Mouse (Mus musculus): ENCODE measurements around the gene Ndufa10.
"Not testable (repeated sequence)": the region's sequence is repeated elsewhere in the genome, so short reads cannot be mapped to it uniquely, and the experiment has no call there.

Gene Ndufa10
- long read RNA-seq, experiment 1, transcript Ndufa10-208 (1 exons, 989 nt) = minor isoform, 7 of 408 reads
- long read RNA-seq, experiment 1, transcript Ndufa10-201 (10 exons, 2,020 nt) = major isoform, 369 of 408 reads
- long read RNA-seq, experiment 1, partial matches to known transcripts = 8 of 408 reads
- long read RNA-seq, experiment 1, other reads (novel, unspliced or antisense) = 20 of 408 reads
- long read RNA-seq, experiment 2, transcript Ndufa10-208 (1 exons, 989 nt) = minor isoform, 7 of 452 reads
- long read RNA-seq, experiment 2, transcript Ndufa10-201 (10 exons, 2,020 nt) = major isoform, 411 of 452 reads
- long read RNA-seq, experiment 2, partial matches to known transcripts = 13 of 452 reads
- long read RNA-seq, experiment 2, other reads (novel, unspliced or antisense) = 20 of 452 reads

DNA sequence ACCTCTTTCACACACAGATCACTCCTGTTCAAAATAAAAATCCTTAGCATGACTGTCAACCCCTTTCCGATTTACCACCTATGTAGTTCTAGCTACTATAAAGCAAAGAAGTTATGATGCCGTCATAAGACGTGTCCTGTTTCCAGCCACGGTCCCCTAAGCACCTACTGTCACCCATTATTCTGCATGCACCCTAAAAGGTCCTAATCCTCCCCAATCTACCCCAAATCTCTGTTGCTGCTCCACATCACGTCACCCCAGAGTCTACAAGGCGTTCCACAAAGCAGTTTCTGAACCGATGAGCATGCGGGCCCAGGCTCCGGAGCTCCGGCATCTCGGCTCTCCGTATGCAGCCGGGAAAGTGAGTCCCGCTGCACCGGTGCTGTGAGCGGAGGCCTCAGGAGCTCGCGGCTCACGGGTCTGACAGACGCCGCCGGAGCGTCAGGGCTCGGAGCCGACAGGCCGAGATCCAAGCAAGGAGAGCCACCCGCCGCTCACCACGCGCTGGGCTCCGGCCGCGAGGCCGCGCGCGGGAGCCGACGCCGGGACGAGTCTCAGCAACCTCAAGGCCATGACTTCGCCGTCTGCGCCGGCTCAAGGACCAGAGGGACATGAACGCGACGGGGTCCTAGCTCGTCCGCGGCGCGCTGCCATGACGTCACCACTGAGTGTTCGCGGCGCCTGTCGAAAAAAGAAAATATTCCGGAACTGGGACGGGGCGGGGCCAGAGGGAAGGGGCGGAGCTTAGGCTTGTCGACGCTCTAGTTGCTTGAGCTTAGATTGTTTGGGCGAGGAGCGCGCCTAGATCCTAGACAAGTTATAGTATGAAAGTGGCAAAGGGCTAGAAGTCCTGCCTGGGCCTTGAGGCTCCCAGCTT lies at the start of gene Ndufa10:
Gene Ndufa10 (minus strand): TSS at position 696 of the 877 bp plus-strand sequence.
- intact Hi-C loops (cut with DNase I) = no loop called here

DNA sequence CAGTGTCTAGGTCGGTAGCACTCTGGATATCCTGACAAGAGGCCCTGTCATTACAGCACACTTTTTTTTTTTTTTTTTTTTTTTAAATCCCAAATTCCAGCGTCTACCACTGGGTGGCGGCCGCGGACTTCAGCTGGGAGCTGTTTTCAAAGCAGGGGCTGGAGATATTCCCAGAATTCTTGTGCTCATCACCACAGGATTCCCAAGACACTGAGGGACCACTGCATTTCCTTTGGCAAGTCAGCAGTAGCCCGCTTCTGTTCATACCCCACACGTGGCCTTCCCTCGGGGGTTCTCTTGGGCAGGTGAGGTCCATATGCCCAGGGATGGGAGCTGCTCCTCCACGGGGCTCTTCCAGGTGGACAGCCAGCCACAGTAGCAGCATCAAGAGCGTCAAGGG lies 47.7 kb upstream of the Ndufa10 start:
- intact Hi-C loops (cut with DNase I) = loop anchor here (1.0 to 5.0 kb wide), 2 partner anchors 90 to 126 kb away; partner anchors contain the start of gene Otos

DNA sequence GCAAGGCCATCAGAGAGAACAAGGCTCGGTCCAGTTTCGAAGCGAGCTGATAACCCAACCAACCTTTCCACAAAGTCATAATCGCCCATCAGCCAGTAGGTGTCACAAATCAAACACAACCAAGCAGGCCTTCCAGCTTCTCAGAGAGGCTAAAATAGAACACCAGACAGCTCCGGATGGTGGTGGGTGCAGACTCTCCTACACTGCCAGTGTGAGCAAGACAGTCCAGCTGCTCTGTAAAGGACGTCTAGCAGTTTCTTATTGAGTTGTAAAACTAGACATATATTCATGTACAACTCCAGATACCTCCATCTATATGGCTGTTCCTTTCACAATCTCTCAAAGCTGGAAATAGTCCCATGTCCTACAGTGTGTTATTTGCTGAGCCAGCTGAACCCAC lies 45.4 kb upstream of the Ndufa10 start:
- intact Hi-C loops (cut with DNase I) = no loop called here

DNA sequence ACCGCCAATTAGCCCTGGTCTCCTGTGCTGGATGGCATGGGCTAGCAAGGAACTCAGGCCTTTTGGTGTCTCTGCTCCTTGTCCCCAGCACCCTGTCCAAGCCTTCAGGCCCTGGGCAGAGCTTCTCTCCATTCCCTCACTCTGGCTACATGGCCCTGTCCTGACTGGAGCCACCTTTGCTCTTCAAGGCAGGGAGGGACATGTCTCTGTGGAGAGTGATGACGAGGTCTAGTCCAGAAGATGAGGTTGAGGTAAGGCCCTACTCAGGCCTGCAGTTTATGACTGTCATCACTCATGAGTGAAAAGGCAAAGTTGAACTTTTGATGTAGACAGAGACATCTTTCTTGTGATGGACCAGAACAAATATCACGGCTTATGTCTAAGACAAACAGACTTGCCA lies 44.9 kb upstream of the Ndufa10 start, which contains the start of gene Olfr1414:
Gene Olfr1414 (minus strand): TSS at position 101 of the 400 bp plus-strand sequence.
- intact Hi-C loops (cut with DNase I) = no loop called here

DNA sequence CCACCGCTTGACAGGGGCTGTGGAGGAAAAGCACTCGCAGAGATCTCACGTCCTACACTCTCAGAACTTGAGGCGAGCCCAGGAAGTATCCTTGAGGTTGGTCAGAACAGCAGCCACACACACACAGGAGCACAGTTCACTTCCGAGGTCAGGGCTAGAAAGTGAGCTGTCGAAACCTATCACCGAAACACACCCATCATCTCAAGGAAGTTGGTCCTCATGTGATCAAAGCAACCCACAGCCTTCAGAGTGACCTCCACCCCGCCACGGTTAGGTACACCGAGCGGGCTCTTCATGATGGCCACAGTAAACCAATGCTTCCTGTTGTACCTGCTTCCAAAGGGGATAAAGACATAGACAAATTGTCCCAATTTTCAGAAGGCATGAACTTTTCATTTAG lies 41.7 kb upstream of the Ndufa10 start:
- intact Hi-C loops (cut with DNase I) = no loop called here

DNA sequence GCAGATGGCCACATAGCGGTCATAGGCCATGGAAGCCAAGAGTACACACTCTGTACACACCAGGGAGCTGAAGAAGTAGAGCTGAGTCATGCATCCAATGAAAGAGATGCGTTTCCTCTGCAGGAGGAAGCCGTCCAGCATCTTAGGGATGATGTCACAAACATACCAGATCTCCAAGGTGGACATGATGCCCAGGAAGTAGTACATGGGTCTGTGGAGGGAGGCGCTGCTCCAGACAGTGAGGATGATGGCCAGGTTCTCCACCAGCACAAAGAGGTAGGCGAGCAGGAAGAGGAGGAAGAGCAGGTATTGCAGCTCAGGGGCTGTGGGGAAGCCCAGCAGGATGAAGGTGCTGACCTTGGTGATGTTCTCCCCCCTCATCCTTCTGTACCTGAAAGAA lies 38.0 kb upstream of the Ndufa10 start:
- intact Hi-C loops (cut with DNase I) = not testable (repeated sequence)

DNA sequence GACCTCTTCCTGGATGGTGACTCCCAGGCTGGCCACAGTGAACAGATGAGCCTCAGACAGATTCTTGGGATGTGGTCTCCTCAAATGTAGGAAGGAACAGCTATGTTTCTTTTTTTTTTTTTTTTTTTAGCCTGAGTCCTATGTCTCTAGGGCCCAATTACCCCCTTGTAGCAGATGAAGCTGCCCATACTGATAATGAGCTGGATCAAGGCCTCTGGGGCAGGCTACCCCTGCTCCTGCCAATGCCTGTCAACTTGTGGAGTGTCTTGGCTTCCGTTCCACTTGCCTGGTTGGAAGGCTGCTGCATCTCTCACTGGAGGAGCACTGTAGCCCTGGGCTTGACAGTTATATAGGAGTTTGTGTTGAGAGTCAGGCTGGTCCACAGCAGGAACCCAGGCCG lies 22.3 kb upstream of the Ndufa10 start, which contains the start of gene Olfr1415:
Gene Olfr1415 (minus strand): TSS at position 101 of the 400 bp plus-strand sequence.
- intact Hi-C loops (cut with DNase I) = no loop called here

DNA sequence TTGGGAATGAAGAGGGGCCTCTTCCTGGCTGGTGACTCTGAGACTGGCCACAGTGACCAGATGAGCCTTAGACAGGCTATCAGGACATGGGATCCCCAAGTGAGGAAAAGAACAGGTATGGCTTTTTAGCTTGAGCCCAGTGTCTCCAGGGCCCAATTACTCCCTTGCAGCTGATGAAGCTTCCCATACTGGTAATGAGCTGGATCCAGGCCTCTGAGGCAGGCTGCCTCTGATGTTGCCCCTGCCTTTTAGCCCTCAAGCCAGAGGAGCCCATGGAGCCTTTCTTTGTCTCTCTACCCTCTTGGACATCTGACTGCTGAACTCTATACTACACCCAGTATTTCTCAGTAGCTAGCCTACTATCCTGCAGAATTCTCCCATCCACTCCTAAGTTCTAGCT lies 11.4 kb upstream of the Ndufa10 start, which contains the start of gene Olfr1416:
Gene Olfr1416 (minus strand): TSS at position 101 of the 400 bp plus-strand sequence.
- intact Hi-C loops (cut with DNase I) = no loop called here

DNA sequence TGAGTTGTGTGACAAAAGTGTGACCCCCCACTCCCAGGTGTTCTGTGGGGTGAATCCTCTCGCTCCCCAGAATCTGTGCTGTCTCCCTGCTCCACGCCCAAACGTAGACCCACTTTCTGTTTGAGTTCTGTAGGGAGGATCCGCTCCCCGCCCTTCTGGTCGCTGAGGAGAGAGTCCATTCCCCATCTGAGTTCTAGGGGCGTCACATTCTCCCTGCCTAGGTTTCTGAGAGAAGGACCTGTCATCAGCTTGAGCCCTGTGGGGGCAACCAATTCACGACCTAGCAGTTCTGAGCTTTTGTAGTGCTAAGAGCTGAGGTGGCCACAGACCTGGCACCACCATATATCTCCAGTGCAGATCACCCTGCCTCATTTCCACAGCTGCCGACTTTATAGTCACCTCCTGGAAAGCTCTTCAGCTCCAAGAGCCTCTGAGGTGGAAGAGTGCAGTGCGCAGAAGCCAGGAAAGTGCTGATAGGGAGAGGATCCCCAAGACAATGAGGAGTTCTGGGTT lies 462 bp upstream of the Ndufa10 start:
- intact Hi-C loops (cut with DNase I) = no loop called here

DNA sequence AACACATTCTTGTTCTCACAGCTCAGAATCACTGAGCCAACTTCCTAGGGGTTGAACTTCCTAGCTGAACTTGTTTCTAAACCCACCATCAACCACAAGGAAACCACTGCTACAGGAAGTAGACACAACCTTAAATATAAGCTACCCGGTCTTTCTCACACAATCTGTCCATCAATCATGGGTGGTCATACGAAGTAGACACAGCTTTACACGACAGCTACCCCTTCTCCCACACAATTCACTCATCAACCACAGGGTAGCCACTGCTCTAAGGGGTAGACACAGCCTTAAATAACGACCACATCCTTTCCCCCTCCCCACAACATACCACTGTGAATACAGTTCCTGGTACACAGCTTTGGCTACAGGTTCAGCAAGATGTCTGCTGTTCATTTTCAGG lies 4.8 kb downstream of the Ndufa10 start:
- intact Hi-C loops (cut with DNase I) = no loop called here

DNA sequence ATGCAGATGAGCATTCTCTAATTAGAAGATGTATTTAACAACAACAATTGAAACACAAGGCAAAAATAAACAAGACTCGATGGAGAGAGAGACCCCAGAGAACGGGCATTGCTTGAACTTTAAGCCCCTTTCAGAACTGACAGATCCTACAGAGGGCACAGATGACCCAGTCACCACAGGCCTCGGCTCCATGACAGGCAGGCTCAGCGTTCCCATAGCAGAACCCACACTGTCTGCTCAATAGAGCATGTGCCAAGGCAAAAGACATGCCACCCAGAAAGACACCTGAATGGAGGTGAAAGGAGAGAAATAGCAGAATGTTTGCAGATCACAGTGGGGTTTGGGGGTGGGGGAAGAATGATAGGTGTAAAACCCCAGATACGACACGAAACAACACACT lies 15.2 kb downstream of the Ndufa10 start:
- intact Hi-C loops (cut with DNase I) = no loop called here

DNA sequence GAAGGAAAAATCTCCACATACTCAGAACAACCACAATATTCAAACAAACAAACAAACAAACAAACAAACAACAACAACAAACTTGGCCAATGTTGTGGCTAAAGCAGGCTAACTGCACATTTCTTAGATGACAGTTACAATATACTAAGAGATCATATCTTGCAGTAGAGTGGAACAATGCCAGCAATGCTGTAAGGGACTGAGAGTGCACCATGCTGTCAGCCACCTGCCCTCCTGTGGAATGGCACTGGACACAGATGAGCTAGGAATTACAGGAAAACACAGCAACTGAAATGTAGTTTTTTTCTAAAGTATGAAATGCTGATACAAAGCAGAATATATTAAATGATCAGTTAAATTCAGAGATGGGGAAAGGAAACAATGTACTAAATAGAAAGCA lies 15.9 kb downstream of the Ndufa10 start:
- intact Hi-C loops (cut with DNase I) = no loop called here

DNA sequence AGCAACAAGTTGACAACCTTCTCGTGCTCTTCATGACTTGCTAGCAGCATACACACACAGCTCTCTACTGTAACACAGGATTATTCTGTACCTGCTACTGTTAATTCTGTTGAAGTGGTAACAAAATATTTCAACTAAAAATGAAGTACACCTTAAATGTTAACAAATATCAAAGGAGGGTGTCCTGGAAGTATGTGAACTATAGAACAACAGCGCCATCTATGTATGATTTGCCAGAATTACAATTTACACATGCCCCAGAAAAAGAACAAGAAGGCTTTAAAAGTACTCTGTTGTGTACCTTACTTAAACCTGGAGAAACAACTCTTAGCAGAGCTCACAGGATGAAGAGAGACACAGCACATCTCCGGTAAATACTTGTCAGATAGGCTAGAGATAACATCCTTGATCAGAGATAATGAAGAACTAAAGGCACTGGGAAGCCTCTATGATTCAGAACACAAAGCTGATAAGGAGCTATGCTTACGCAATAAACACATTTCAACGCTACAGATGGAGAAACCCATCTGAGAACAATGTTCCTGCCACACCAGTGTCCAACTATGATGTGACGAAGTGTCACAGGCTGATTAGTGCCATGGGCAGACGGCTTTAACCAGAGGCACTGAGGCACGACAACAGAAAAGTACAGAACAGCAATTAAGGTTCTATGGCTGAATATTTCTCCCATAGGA lies 19.8 kb downstream of the Ndufa10 start:
- intact Hi-C loops (cut with DNase I) = loop anchor here (2.0 to 5.0 kb wide), 2 partner anchors 92 to 491 kb away; no protein-coding TSS in a partner anchor

DNA sequence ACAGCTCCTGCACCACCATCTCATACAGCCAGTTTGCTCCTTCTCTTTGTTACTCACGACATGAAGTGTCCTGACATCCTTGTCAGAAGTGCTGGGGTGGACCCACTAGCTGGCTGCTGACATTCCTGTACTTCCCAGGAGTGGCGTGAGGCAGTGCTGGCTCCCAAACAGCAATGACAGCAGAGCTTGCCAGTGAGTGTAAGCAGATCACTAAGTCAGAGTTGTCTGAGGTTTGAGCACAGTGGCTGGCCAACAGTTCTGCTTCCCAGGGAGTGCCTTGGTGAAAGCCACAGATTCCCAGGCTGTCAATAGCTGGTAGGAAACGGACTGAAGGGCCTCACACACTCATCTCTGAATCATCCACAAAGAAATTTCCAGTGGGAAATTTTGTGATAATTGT lies 25.4 kb downstream of the Ndufa10 start:
- intact Hi-C loops (cut with DNase I) = loop anchor here (5.0 kb wide), 1 partner anchor 541 kb away; no protein-coding TSS in a partner anchor

DNA sequence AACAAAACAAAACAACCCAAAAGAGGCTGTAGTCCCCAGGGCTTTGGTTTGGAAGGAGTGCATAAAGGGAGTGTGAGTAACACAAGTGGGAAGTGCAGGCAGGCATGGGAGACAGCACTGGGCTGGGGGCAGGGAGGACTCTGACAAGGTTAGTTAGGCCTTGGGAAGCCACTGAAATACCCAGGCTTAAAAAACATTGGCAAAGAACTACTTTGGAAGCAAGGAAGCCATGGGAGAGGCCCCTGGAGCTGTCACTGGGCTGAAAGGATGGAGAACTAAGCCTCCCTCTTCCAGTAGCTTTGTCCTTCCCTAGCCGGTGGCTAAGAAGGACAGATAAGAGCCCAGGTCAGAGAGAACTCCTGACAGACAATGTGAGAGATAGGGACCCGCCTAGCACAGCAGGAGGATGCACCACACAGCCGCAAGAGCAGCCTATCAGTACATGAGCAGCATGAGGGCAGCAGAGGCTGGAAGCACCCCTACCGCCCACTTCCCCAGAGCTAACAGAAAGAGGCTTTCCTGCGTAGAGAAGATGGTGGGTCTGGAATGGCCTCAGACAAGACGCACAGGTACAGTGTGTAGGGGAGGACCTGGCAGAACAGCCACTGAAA lies 32.1 kb downstream of the Ndufa10 start:
- intact Hi-C loops (cut with DNase I) = no loop called here

DNA sequence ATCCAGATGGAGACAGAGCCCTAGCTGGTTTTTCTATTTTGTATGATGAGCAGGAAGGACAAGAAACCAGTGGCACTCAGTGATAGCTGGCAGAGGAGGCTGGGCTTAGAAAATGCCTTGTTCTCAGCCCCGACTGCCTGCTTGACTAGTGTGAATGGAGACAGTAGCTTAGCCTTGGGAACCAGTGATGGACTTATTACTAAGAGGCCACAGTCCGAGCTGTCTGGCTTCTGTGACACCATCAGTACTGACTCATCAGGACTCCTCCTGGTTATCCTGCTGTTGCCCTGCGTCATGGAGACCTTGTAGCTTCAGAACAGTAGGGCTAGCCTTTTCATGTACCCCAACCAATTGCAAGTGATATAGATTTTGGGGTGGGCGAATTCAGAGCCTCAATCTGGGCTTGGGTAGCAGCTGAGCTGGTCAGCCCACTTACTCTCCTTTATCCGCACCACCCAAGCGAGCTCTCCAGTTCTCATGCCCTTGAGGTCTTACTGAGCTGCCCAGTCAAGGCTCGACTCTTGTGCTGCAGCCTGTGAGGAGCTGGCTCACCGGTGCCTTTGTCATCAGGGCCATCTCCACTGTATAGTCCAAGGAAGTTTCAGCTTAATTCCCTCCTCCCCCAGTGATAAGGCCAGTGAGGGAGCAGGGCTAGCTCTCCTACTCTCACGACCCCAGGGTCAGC lies 33.5 kb downstream of the Ndufa10 start:
- intact Hi-C loops (cut with DNase I) = no loop called here

DNA sequence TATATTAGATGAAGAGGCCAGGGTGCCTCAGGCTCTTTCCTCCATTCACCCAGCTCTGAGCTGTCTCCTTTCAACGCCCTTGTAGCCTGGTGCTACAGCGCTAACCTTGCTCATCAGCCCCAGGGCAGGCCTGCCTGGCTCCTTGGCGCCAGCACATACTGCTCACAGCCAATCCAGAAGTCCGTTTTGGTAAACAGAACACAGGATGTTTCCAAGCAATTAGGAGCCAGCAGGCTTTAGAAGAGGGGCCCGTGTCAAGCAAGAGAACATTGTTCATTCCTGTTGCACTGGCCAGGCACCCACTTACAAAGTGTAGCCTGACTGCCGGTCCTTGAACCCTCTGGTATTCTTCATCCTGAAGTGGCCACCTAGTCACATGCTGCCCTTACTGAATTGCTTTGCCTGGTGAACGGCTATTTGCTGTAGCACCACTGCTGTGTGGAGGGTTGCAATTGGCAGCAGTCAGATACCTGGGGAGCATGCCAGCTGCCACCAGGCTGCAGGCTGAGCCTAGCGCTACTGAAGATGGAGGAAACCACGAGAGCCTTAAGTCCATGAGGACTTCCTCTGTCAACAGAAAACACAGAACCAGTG lies 35.9 kb downstream of the Ndufa10 start:
- intact Hi-C loops (cut with DNase I) = no loop called here

DNA sequence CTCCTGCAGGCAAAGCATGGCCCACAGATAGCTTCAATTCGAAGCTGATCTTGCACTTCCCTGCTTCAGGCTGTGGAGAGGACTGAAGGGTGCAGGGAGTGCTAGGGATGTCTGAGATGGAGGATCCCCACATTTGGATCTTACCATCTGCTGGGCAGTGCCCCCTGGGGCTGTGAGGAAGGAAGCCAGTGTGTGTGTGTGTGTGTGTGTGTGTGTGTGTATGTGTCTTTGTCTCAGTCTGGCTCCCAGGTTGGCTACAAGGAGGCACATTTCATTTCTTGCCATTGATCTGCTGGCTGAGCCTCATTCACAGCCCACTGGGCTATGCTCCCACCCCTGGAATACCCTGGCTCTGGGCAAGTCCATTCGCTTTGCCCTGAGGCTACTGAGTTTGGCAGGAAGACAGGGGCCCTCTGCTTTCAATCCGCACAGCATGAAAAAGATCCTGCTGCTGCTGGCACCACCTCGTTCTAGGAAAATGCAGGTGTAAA lies 36.8 kb downstream of the Ndufa10 start:
- intact Hi-C loops (cut with DNase I) = no loop called here

DNA sequence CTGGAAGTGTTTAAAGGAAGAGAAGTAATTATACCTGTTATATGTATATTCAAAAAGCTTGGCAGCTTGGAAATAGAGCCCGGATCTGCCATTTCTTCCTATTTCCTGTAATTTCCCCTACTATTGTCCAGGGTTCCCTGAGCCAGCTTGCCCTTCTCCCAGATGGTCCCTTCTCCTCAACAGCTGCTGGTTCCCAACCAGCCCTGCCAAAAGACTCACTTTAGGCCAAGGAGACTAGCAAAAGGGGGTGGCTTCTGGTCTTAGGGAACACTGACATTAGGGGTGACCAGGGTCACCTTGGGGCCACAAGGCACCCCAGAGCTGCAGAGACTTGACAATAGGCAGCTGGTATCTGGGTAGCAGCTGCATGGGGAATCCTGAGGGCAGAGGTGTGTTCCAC lies 38.7 kb downstream of the Ndufa10 start:
- intact Hi-C loops (cut with DNase I) = no loop called here

Data from adrenal gland (tissue).